Mouse (Mus musculus): ENCODE results near the gene Zfp961. TPM values are rescaled to one million over a fixed set of nuclear protein-coding genes. Genes with fewer than 3 reads are reported as not detected.

Zfp961 gene
- polyA plus RNA-seq, 1 experiment = 3.4 TPM

- TF ChIP-seq POLR2A (IDR thresholded peaks at IDR 0.05; ENCODE audit: control insufficient read depth, low read depth, low read length) (no peak), CTCF (IDR thresholded peaks at IDR 0.05; ENCODE audit: control insufficient read depth, insufficient read depth, insufficient replicate concordance, low read depth, low read length) (no peak)
- H3K27me3 ChIP-seq (ENCODE audit: control insufficient read depth, insufficient read depth, low read length) = no peaks in the 10 kb centered on the region
- no peaks in the 10 kb centered on the region for H3K4me1 ChIP-seq (ENCODE audit: control insufficient read depth, insufficient read depth, low read length)
- H3K36me3 ChIP-seq (ENCODE audit: control insufficient read depth, insufficient read depth, low read length) = no peaks in the 10 kb centered on the region
- no peak overlapping the region for H3K4me3 ChIP-seq (ENCODE audit: control insufficient read depth, low read depth, low read length)
- no peak overlapping the region for H3K27ac ChIP-seq (ENCODE audit: control insufficient read depth, insufficient read depth, low read depth, low read length)
These were observed 30.2 kb downstream of the Zfp961 start for GRCm38 (mm10) chr8:71981032-71981431.

DNA sequence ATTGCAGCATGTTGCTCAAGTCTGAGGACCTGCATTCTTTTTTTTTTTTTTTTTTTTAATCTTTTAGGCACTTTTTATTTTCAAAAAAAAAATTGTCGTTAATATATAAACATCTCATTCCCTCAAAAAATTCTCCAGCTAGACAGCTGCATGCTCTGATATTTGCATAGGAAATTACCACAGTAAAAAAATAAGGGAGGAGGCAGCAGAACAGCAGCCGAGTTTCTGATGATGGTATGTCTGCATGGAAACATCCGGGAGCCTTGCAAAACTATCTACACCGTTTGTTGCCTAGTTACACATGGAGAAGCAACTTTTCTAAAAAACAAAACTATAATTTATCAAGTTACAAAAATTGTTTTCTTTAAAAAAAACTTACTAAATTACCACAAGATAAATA lies 30.6 kb downstream of the Zfp961 start:
- TF ChIP-seq CTCF (IDR thresholded peaks at IDR 0.05; ENCODE audit: control insufficient read depth, insufficient read depth, insufficient replicate concordance, low read depth, low read length) (no peak), POLR2A (IDR thresholded peaks at IDR 0.05; ENCODE audit: control insufficient read depth, low read depth, low read length) (no peak)
- Histone ChIP-seq H3K4me1 (ENCODE audit: control insufficient read depth, insufficient read depth, low read length) (no peaks in the 10 kb centered on the region), H3K27me3 (ENCODE audit: control insufficient read depth, insufficient read depth, low read length) (no peaks in the 10 kb centered on the region), H3K27ac (ENCODE audit: control insufficient read depth, insufficient read depth, low read depth, low read length) (no peak overlapping the region), H3K36me3 (ENCODE audit: control insufficient read depth, insufficient read depth, low read length) (no peaks in the 10 kb centered on the region), H3K4me3 (ENCODE audit: control insufficient read depth, low read depth, low read length) (no peak overlapping the region)

DNA sequence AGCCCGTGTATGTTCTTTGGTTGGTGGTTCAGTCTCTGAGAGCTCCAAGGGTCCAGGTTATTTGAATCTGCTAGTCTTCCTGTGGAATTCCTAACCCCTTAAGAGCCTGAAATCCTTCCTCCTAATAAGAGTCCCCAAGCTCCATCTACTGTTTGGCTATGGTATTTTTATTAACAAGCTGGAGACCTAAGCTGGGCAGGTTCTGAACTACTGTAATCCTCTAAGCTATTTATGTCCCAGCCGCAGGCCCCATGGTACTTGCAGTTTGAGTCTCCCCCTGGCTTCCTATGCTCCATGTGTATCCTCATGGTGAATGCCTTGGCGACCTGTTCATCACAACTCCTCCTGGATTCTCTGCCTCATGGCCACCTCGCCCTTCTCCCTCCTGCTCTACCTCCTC lies 33.8 kb downstream of the Zfp961 start:
- peaks cover 9% of the 10 kb centered on the region for H3K4me1 ChIP-seq (ENCODE audit: control insufficient read depth, insufficient read depth, low read length)
- H3K4me3 ChIP-seq (ENCODE audit: control insufficient read depth, low read depth, low read length) = no peak overlapping the region
- no peaks in the 10 kb centered on the region for H3K36me3 ChIP-seq (ENCODE audit: control insufficient read depth, insufficient read depth, low read length)
- no peak for TF ChIP-seq POLR2A (IDR thresholded peaks at IDR 0.05; ENCODE audit: control insufficient read depth, low read depth, low read length)
- no peak for TF ChIP-seq CTCF (IDR thresholded peaks at IDR 0.05; ENCODE audit: control insufficient read depth, insufficient read depth, insufficient replicate concordance, low read depth, low read length)
- H3K27me3 ChIP-seq (ENCODE audit: control insufficient read depth, insufficient read depth, low read length) = no peaks in the 10 kb centered on the region
- no peak overlapping the region for H3K27ac ChIP-seq (ENCODE audit: control insufficient read depth, insufficient read depth, low read depth, low read length)

- H3K27ac ChIP-seq (ENCODE audit: control insufficient read depth, insufficient read depth, low read depth, low read length) = no peak overlapping the region
These were observed 37.5 kb downstream of the Zfp961 start for GRCm38 (mm10) chr8:71988110-71988866.

DNA sequence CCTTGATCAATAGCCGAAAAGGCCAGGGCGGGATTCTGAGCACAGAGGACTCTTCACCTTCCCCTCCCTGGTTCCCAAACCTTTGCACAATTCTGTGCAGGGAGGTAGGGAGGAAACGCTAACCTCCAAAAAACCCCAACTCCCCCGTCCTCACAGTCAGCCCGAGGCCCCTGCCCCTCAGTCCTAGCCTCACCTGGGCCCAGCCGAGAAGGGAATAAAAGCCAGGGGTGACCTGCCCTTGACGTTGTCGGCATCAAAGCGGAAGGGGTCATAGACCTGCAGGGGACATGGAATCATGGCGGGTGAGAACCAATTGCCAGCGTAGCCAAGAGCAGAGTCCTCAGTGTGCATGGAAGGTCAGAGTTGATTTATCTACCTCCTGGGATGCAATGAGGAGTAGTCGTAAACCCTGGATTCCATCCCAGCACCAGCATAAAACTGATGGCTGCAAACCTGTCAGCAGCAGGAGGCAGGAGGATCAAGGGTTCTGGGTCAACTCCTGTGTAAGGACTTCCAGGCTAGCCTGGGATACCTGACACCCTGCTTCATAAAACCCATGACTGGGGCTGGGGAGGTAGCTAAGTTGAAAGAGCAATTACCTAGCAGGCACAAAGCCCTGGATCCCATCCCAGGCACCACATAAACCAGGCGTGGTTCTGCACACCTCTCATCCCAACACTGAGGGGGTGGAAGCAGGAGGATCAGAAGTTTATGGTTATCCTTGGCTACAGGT lies 38.2 kb downstream of the Zfp961 start:
- no peak overlapping the region for H3K27ac ChIP-seq (ENCODE audit: control insufficient read depth, insufficient read depth, low read depth, low read length)
- H3K4me1 ChIP-seq (ENCODE audit: control insufficient read depth, insufficient read depth, low read length) = peaks cover 9% of the 10 kb centered on the region
- no peaks in the 10 kb centered on the region for H3K27me3 ChIP-seq (ENCODE audit: control insufficient read depth, insufficient read depth, low read length)
- TF ChIP-seq CTCF (IDR thresholded peaks at IDR 0.05; ENCODE audit: control insufficient read depth, insufficient read depth, insufficient replicate concordance, low read depth, low read length) (no peak), POLR2A (IDR thresholded peaks at IDR 0.05; ENCODE audit: control insufficient read depth, low read depth, low read length) (no peak)
- no peaks in the 10 kb centered on the region for H3K36me3 ChIP-seq (ENCODE audit: control insufficient read depth, insufficient read depth, low read length)
- peak overlapping the region; percentile 67 for H3K4me3 ChIP-seq (ENCODE audit: control insufficient read depth, low read depth, low read length)

More at GRCm38 (mm10) chr8:71988110-71988866, 37.5 kb downstream of the Zfp961 start:
- no peaks in the 10 kb centered on the region for H3K27me3 ChIP-seq (ENCODE audit: control insufficient read depth, insufficient read depth, low read length)
- no peak for TF ChIP-seq CTCF (IDR thresholded peaks at IDR 0.05; ENCODE audit: control insufficient read depth, insufficient read depth, insufficient replicate concordance, low read depth, low read length)
- TF ChIP-seq POLR2A (IDR thresholded peaks at IDR 0.05; ENCODE audit: control insufficient read depth, low read depth, low read length) = peak; percentile 42; the same call in 1 of the 2 replicates
- H3K4me3 ChIP-seq (ENCODE audit: control insufficient read depth, low read depth, low read length) = peak overlapping the region; percentile 67
- no peaks in the 10 kb centered on the region for H3K36me3 ChIP-seq (ENCODE audit: control insufficient read depth, insufficient read depth, low read length)
- peaks cover 9% of the 10 kb centered on the region for H3K4me1 ChIP-seq (ENCODE audit: control insufficient read depth, insufficient read depth, low read length)

- Histone ChIP-seq H3K27ac (ENCODE audit: control insufficient read depth, insufficient read depth, low read depth, low read length) (no peak overlapping the region), H3K4me3 (ENCODE audit: control insufficient read depth, low read depth, low read length) (no peak overlapping the region), H3K27me3 (ENCODE audit: control insufficient read depth, insufficient read depth, low read length) (no peaks in the 10 kb centered on the region), H3K36me3 (ENCODE audit: control insufficient read depth, insufficient read depth, low read length) (no peaks in the 10 kb centered on the region), H3K4me1 (ENCODE audit: control insufficient read depth, insufficient read depth, low read length) (no peaks in the 10 kb centered on the region)
- TF ChIP-seq CTCF (IDR thresholded peaks at IDR 0.05; ENCODE audit: control insufficient read depth, insufficient read depth, insufficient replicate concordance, low read depth, low read length) = no peak
- TF ChIP-seq POLR2A (IDR thresholded peaks at IDR 0.05; ENCODE audit: control insufficient read depth, low read depth, low read length) = no peak
These were observed 48.6 kb downstream of the Zfp961 start for GRCm38 (mm10) chr8:71999434-71999833.

GRCm38 (mm10) chr8:72000223-72000622 lies 49.4 kb downstream of the Zfp961 start:
- Histone ChIP-seq H3K27ac (ENCODE audit: control insufficient read depth, insufficient read depth, low read depth, low read length) (no peak overlapping the region), H3K27me3 (ENCODE audit: control insufficient read depth, insufficient read depth, low read length) (no peaks in the 10 kb centered on the region), H3K4me1 (ENCODE audit: control insufficient read depth, insufficient read depth, low read length) (no peaks in the 10 kb centered on the region), H3K36me3 (ENCODE audit: control insufficient read depth, insufficient read depth, low read length) (no peaks in the 10 kb centered on the region), H3K4me3 (ENCODE audit: control insufficient read depth, low read depth, low read length) (no peak overlapping the region)
- TF ChIP-seq CTCF (IDR thresholded peaks at IDR 0.05; ENCODE audit: control insufficient read depth, insufficient read depth, insufficient replicate concordance, low read depth, low read length) = no peak
